Comparison of ENCODE assay signal across 8 mouse cellular contexts in the genomic region with DNA sequence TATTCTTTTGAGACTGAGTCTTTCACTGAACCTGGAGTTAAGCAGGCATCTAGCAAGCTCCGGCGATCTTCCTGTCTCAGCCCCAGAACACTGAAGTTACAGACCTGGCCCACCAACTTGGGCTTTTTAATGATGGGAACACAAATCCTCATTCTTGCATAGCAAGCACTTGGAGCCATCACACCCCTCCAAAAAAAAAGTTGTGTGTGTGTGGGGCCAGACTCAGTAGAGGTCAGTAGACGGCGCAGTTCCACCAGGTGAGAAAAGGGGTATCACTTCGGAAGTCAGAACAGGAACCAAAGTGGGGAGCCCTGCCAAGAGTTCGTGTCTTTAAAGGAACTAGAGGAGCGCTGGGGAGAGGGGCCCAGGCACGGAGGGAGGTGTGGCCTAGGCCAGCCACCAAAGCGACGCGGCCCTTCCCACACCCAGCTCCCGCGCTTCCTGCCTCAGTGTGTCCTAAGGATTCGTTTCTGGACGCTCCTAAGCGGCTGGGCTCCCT. TPM values are rescaled to one million over a fixed set of nuclear protein-coding genes. Genes with fewer than 3 reads are reported as not detected.
DNase-seq lines count a peak whose midpoint lies in the region; ATAC-seq and TF ChIP-seq lines count a peak whose summit lies in the region.

No protein-coding gene starts in this region.

- H3K9me3 ChIP-seq in lung, postnatal 0 days (ENCODE audit: low read length) = no peaks in the 10 kb centered on the region
- no peaks in the 10 kb centered on the region for H3K9me3 ChIP-seq in forebrain, embryonic 11.5 days (ENCODE audit: control insufficient read depth, low read length)
- H3K9me3 ChIP-seq in liver, embryonic 12.5 days (replicated peaks) = no peaks in the 10 kb centered on the region
- H3K9me3 ChIP-seq in stomach, embryonic 14.5 days (ENCODE audit: control insufficient read depth, low read depth, low read length) = no peaks in the 10 kb centered on the region

- H3K4me3 ChIP-seq in lung, postnatal 0 days (ENCODE audit: low read depth, low read length) = peak overlapping the region; percentile 71
- peak overlapping the region; percentile 94 for H3K4me3 ChIP-seq in forebrain, embryonic 11.5 days (ENCODE audit: low read depth, low read length)
- peak overlapping the region; percentile 80 for H3K4me3 ChIP-seq in liver, embryonic 12.5 days
- H3K4me3 ChIP-seq in stomach, embryonic 14.5 days (ENCODE audit: low read depth, low read length) = peak overlapping the region; percentile 98

- WGBS in lung, postnatal 0 days = 2% methylated on average over 16 of the region's 16 CpGs
- 2% methylated on average over 16 of the region's 16 CpGs for WGBS in forebrain, embryonic 11.5 days
- WGBS in liver, embryonic 12.5 days (ENCODE audit: insufficient replicate concordance) = under 1% methylated on average over 16 of the region's 16 CpGs
- WGBS in stomach, embryonic 14.5 days = 3% methylated on average over 16 of the region's 16 CpGs

- H3K36me3 ChIP-seq in lung, postnatal 0 days (ENCODE audit: insufficient read depth, low read length) = no peaks in the 10 kb centered on the region
- H3K36me3 ChIP-seq in forebrain, embryonic 11.5 days (ENCODE audit: control insufficient read depth, insufficient read depth, low read length) = no peaks in the 10 kb centered on the region; the same call in 1 of the 2 replicates
- peaks cover 20% of the 10 kb centered on the region for H3K36me3 ChIP-seq in liver, embryonic 12.5 days
- 0 out of 2 replicates have a peak, but pooled peaks cover 6% of the 10 kb centered on the region for H3K36me3 ChIP-seq in stomach, embryonic 14.5 days (ENCODE audit: control insufficient read depth, insufficient read depth, low read length)

- peak overlapping the region; percentile 95 for H3K27ac ChIP-seq in lung, postnatal 0 days (ENCODE audit: low read length)
- H3K27ac ChIP-seq in forebrain, embryonic 11.5 days (ENCODE audit: low read depth, low read length) = peak overlapping the region; percentile 86
- H3K27ac ChIP-seq in liver, embryonic 12.5 days = peak overlapping the region; percentile 82
- peak overlapping the region; percentile 94 for H3K27ac ChIP-seq in stomach, embryonic 14.5 days (ENCODE audit: low read length)

- H3K27me3 ChIP-seq in lung, postnatal 0 days (replicated peaks; ENCODE audit: insufficient read depth, low read length) = no peaks in the 10 kb centered on the region
- H3K27me3 ChIP-seq in forebrain, embryonic 11.5 days (ENCODE audit: control insufficient read depth, insufficient read depth, low read length) = no peaks in the 10 kb centered on the region
- H3K27me3 ChIP-seq in liver, embryonic 12.5 days (replicated peaks) = no peaks in the 10 kb centered on the region
- no peaks in the 10 kb centered on the region for H3K27me3 ChIP-seq in stomach, embryonic 14.5 days (ENCODE audit: control insufficient read depth, insufficient read depth, low read length)

- peak; percentile 15 for DNase-seq in lung, postnatal 0 days (ENCODE audit: low spot score)
- DNase-seq in lung, postnatal 36 days = no peak
- DNase-seq in forebrain, embryonic 11.5 days (ENCODE audit: low spot score) = no peak
- no peak for DNase-seq in ovary, adult 18-20 months (ENCODE audit: low spot score)
- no peak for DNase-seq in ovary, postnatal 10 days (ENCODE audit: low spot score)
- DNase-seq in left cerebral cortex, postnatal 25 days (ENCODE audit: low spot score in 2 of 2) = no peak

- intact Hi-C loops in left cerebral cortex, postnatal 25 days (cut with DNase I) = loop anchor here (5.0 kb wide), 1 partner anchor 291 kb away; the partner anchor contains the start of gene Ctnnbl1

- no peak for ATAC-seq in lung, postnatal 0 days
- 0 out of 2 replicates have a peak, but pooled peaks have one; percentile 4 for ATAC-seq in forebrain, embryonic 11.5 days (replicated peaks; ENCODE audit: low FRiP score)
- ATAC-seq in liver, embryonic 12.5 days = no peak
- ATAC-seq in stomach, embryonic 14.5 days (ENCODE audit: insufficient number of reproducible peaks, insufficient read depth, low FRiP score, low read depth) = no peak

- peaks cover 15% of the 10 kb centered on the region for H3K4me1 ChIP-seq in lung, postnatal 0 days (ENCODE audit: insufficient read depth, low read depth, low read length)
- peaks cover 4% of the 10 kb centered on the region; the same call in 1 of the 2 replicates for H3K4me1 ChIP-seq in forebrain, embryonic 11.5 days (replicated peaks; ENCODE audit: control insufficient read depth, insufficient read depth, low read length)
- peaks cover 67% of the 10 kb centered on the region for H3K4me1 ChIP-seq in liver, embryonic 12.5 days
- H3K4me1 ChIP-seq in stomach, embryonic 14.5 days (ENCODE audit: control insufficient read depth, insufficient read depth, low read length) = peaks cover 20% of the 10 kb centered on the region

- TF ChIP-seq CTCF in lung, postnatal 0 days (IDR thresholded peaks at IDR 0.05) = peak; percentile 31

- H3K9ac ChIP-seq in lung, postnatal 0 days (replicated peaks; ENCODE audit: low read depth) = peak overlapping the region; percentile 84
- H3K9ac ChIP-seq in forebrain, embryonic 11.5 days (ENCODE audit: low read length) = peak overlapping the region; percentile 93
- H3K9ac ChIP-seq in liver, embryonic 12.5 days = peak overlapping the region; percentile 89
- H3K9ac ChIP-seq in stomach, embryonic 14.5 days (replicated peaks; ENCODE audit: low read depth, low read length) = peak overlapping the region; percentile 91

- H3K4me2 ChIP-seq in lung, postnatal 0 days (replicated peaks; ENCODE audit: low read depth, low read length) = peak overlapping the region; percentile 89
- H3K4me2 ChIP-seq in forebrain, embryonic 11.5 days (ENCODE audit: low read depth, low read length, severe bottlenecking) = peak overlapping the region; percentile 74
- H3K4me2 ChIP-seq in liver, embryonic 12.5 days = peak overlapping the region; percentile 89
- peak overlapping the region; percentile 88 for H3K4me2 ChIP-seq in stomach, embryonic 14.5 days (replicated peaks; ENCODE audit: low read depth, low read length)

- TF ChIP-seq EP300 in lung, postnatal 0 days (IDR thresholded peaks at IDR 0.05) = no peak

RNA-seq across cellular contexts. Expression of gene Tti1, which starts 0.3 kb away (rescaled TPM):
- polyA plus RNA-seq in lung, postnatal 0 days (2015; fragmentation: Nextera tagmentation; extraction: Ambion mirVana) = 8.1 and 8.6 TPM in 2 replicates
- polyA plus RNA-seq in forebrain, embryonic 11.5 days (2014; fragmentation: Nextera tagmentation; extraction: Ambion mirVana) = 39.3 and 40.2 TPM in 2 replicates
- polyA plus RNA-seq in liver, embryonic 12.5 days (2016; fragmentation: Nextera tagmentation; extraction: Ambion mirVana) = 21.8 and 22.2 TPM in 2 replicates
- polyA plus RNA-seq in stomach, embryonic 14.5 days (2014; fragmentation: Nextera tagmentation; extraction: Ambion mirVana) = 21.1 and 21.8 TPM in 2 replicates
- 10 to 100 TPM; 20.3 to 21.0 TPM for total RNA-seq in left cerebral cortex, postnatal 25 days (2021)

RNA-seq across cellular contexts. Expression of gene Rprd1b, which starts 0.4 kb away (rescaled TPM):
- polyA plus RNA-seq in lung, postnatal 0 days (2015; fragmentation: Nextera tagmentation; extraction: Ambion mirVana) = 23.4 and 23.8 TPM in 2 replicates
- polyA plus RNA-seq in forebrain, embryonic 11.5 days (2014; fragmentation: Nextera tagmentation; extraction: Ambion mirVana) = 63.8 and 65.6 TPM in 2 replicates
- 40.4 and 42.5 TPM in 2 replicates for polyA plus RNA-seq in liver, embryonic 12.5 days (2016; fragmentation: Nextera tagmentation; extraction: Ambion mirVana)
- polyA plus RNA-seq in stomach, embryonic 14.5 days (2014; fragmentation: Nextera tagmentation; extraction: Ambion mirVana) = 54.5 and 57.0 TPM in 2 replicates
- total RNA-seq in left cerebral cortex, postnatal 25 days (2021) = 10 to 100 TPM; 38.5 to 45.4 TPM
